Mouse (Mus musculus): ENCODE data around the gene Fam129a. TPM values are rescaled to one million over a fixed set of nuclear protein-coding genes. Genes with fewer than 3 reads are reported as not detected.

Fam129a gene
- polyA plus RNA-seq, 1 experiment from 2014 or later: 9.5 TPM

DNA sequence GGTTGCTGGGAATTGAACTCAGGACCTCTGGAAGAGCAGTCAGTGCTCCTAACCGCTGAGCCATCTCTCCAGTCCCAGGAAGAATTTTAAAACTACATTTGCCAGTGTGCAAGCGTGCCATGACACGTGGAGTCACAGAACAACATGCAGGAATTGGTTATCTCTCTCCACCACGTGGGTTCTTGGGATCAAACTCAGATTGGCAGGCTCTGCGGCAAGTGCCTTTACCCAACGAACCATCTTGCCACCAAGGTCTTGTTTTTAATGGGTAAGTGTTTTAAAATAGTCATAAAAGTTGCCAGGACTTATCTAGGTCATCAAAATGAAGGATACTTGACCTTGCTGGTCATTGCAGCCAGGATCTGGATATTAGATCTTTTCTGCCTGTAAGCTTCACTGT is 187.3 kb downstream of the Fam129a start:
- 93% methylated on average over 6 of the region's 6 CpGs for WGBS (ENCODE audit: missing documents)
- no peak overlapping the region for H3K4me3 ChIP-seq (ENCODE audit: inconsistent target)
- H3K27ac ChIP-seq: no peak overlapping the region

GRCm38 (mm10) chr1:151758991-151759390 is 188.0 kb downstream of the Fam129a start:
- WGBS (ENCODE audit: missing documents): 72% methylated on average over 2 of the region's 2 CpGs
- peaks cover 13% of the 10 kb centered on the region; the same call in 1 of the 2 replicates for H3K36me3 ChIP-seq (ENCODE audit: inconsistent target)
- no peak overlapping the region for H3K27ac ChIP-seq
- H3K79me2 ChIP-seq (ENCODE audit: inconsistent target): peaks cover 47% of the 10 kb centered on the region
- H3K4me3 ChIP-seq (ENCODE audit: inconsistent target): no peak overlapping the region

More for the DNA sequence above, 187.3 kb downstream of the Fam129a start:
- Histone ChIP-seq H3K79me2 (ENCODE audit: inconsistent target) (peaks cover 47% of the 10 kb centered on the region), H3K36me3 (ENCODE audit: inconsistent target) (peaks cover 13% of the 10 kb centered on the region; the same call in 1 of the 2 replicates)

DNA sequence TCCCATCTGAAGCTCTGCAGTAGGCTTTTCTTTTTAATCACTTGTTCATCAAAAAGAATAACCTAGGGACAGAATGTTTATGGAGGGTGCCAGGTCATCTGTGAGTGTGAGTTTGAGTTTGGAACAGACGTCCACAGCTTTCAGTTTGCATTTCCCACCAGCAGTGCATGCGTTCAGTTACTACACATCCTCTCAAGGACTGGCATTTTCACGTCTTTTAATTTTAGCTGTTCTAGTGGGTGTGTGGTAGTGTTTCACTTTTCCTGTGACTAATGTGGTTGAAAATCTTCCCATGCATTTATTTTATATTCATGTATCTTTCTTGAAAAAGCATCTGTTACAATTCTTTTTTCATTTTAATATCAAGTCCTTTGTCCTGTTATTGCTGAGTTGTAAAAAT is 193.2 kb downstream of the Fam129a start:
- Histone ChIP-seq H3K36me3 (ENCODE audit: inconsistent target) (peaks cover 13% of the 10 kb centered on the region; the same call in 1 of the 2 replicates), H3K79me2 (ENCODE audit: inconsistent target) (peaks cover 21% of the 10 kb centered on the region; the same call in 1 of the 2 replicates), H3K27ac (no peak overlapping the region), H3K4me3 (ENCODE audit: inconsistent target) (no peak overlapping the region)
- 79% methylated on average over 3 of the region's 3 CpGs for WGBS (ENCODE audit: missing documents)

DNA sequence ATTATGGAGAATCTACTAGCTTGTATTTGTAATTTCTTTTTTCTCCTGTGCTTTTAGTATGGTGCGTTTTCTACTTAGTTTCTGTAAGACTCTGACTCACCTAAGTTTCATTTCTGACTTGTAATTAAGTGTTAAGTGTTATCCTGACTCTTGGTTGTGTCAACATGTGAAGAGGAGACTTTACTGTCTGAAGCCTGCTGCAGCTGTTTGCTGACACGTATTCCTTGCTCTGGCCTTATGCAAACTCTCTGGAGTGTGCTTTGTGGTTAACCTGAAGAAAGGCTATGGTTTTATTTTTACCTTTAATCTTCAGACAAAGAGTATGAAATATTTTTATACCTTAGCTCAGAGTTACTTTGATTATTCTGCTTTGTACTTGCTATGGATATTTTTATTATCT is 195.2 kb downstream of the Fam129a start:
- WGBS (ENCODE audit: missing documents): 89% methylated on average over 2 of the region's 2 CpGs
- Histone ChIP-seq H3K4me3 (ENCODE audit: inconsistent target) (no peak overlapping the region), H3K36me3 (ENCODE audit: inconsistent target) (peaks cover 15% of the 10 kb centered on the region; the same call in 1 of the 2 replicates), H3K27ac (no peak overlapping the region), H3K79me2 (ENCODE audit: inconsistent target) (peaks cover 12% of the 10 kb centered on the region; the same call in 1 of the 2 replicates)

DNA sequence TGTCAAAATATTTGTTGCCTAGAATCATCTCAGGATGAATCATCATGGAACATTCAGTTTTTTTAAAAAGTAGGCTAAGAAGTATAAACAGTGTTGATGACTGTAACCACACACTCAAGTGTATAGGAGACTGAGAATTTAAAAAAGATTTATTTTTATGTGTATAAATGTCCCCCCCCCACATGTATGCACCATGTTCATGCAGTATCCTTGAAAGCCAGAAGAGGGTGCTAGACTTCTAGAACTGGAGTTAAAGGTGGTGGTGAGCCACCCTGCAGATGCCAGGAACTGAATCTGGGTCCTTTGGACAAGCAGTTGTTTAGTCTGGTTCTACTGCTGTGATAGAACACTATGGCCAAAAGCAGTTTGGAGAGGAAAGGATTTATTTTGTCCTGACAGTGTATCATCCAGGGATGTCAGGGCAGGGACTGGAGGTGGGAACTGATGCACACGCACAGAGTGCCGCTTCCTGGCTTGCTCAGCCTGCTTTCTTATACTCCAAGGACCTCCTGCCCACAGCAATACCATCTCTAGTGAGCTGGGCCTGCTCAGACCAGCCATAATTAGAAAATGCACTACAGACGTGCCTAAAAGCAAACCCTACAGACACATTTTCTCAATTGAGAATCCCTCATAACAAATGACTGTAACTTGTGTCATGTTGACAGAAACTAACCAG is 196.1 kb downstream of the Fam129a start:
- H3K4me3 ChIP-seq (ENCODE audit: inconsistent target): no peak overlapping the region
- WGBS (ENCODE audit: missing documents): 87% methylated on average over 3 of the region's 3 CpGs
- H3K36me3 ChIP-seq (ENCODE audit: inconsistent target): 0 out of 2 replicates have a peak, but pooled peaks cover 15% of the 10 kb centered on the region
- no peak overlapping the region for H3K27ac ChIP-seq
- H3K79me2 ChIP-seq (ENCODE audit: inconsistent target): peaks cover 12% of the 10 kb centered on the region; the same call in 1 of the 2 replicates

GRCm38 (mm10) chr1:151769200-151769913 is 198.4 kb downstream of the Fam129a start:
- Histone ChIP-seq H3K27ac (no peak overlapping the region), H3K79me2 (ENCODE audit: inconsistent target) (peaks cover 12% of the 10 kb centered on the region; the same call in 1 of the 2 replicates), H3K36me3 (ENCODE audit: inconsistent target) (0 out of 2 replicates have a peak, but pooled peaks cover 23% of the 10 kb centered on the region), H3K4me3 (ENCODE audit: inconsistent target) (no peak overlapping the region)
- 91% methylated on average over 3 of the region's 3 CpGs for WGBS (ENCODE audit: missing documents)

Other genes with a start within 250 kb of the Fam129a start
- gene Ivns1abp, start 226.7 kb upstream of the Fam129a start, polyA plus RNA-seq (2018): 48.2 to 82.7 TPM (median 58.0 TPM) in 3 replicates
- gene Swt1, start 142.7 kb upstream of the Fam129a start, polyA plus RNA-seq (2018): 9.9 to 17.7 TPM (median 12.1 TPM) in 3 replicates
- 22.5 to 28.2 TPM (median 26.3 TPM) in 3 replicates for gene Trmt1l, start 142.6 kb upstream of the Fam129a start, polyA plus RNA-seq (2018)
- 31.1 to 72.2 TPM (median 38.4 TPM) in 3 replicates for gene Rnf2, start 70.2 kb upstream of the Fam129a start, polyA plus RNA-seq (2018)
- 21.9 to 29.3 TPM (median 28.5 TPM) in 3 replicates for gene Edem3, start 184.2 kb downstream of the Fam129a start, polyA plus RNA-seq (2018)